Mouse (Mus musculus) retina, postnatal 1 day (tissue): Measurements from ENCODE around the gene Trim26.
"Not testable (repeated sequence)": the region's sequence is repeated elsewhere in the genome, so short reads cannot be mapped to it uniquely, and the experiment has no call there.

Experiments
- DNase-seq: peaks from one replicate; pipeline ENCODE4 v3.0.0-alpha.2; 2012

Gene Trim26

GRCm38 (mm10) chr17:36851627-36852026, 14.7 kb downstream of the Trim26 start:
- no peak for DNase-seq

- no peak for DNase-seq
Observed at GRCm38 (mm10) chr17:36855484-36855883, 18.6 kb downstream of the Trim26 start.

GRCm38 (mm10) chr17:36856236-36856635, 19.3 kb downstream of the Trim26 start:
- no peak for DNase-seq

GRCm38 (mm10) chr17:36858181-36858580, 21.2 kb downstream of the Trim26 start:
- DNase-seq: no peak

- no peak for DNase-seq
Observed at GRCm38 (mm10) chr17:36861680-36862079, 24.7 kb downstream of the Trim26 start.

- DNase-seq: peak; percentile 8
Observed at GRCm38 (mm10) chr17:36866719-36867527, 30.0 kb downstream of the Trim26 start, which contains the start of gene Trim15. Gene Trim15, minus strand, starts transcription at chr17:36867210.

GRCm38 (mm10) chr17:36868836-36869235, 31.9 kb downstream of the Trim26 start:
- DNase-seq: no peak

GRCm38 (mm10) chr17:36869284-36869954, 32.5 kb downstream of the Trim26 start, which contains the start of gene Trim10:
Gene Trim10, plus strand, starts transcription at chr17:36869574.
- DNase-seq: no peak

GRCm38 (mm10) chr17:36869955-36870810, 33.2 kb downstream of the Trim26 start:
- no peak for DNase-seq

GRCm38 (mm10) chr17:36874636-36875035, 37.7 kb downstream of the Trim26 start:
- no peak for DNase-seq

- no peak for DNase-seq
Observed at GRCm38 (mm10) chr17:36883350-36883749, 46.4 kb downstream of the Trim26 start.

GRCm38 (mm10) chr17:36885132-36885790, 48.3 kb downstream of the Trim26 start:
- no peak for DNase-seq

GRCm38 (mm10) chr17:36890073-36890903, 53.4 kb downstream of the Trim26 start, which contains the start of gene Trim40:
Gene Trim40, minus strand, starts transcription at chr17:36890123.
- no peak for DNase-seq

GRCm38 (mm10) chr17:36891496-36891895, 54.6 kb downstream of the Trim26 start:
- not testable (repeated sequence) for DNase-seq

GRCm38 (mm10) chr17:36892362-36892761, 55.4 kb downstream of the Trim26 start:
- peak; percentile 60 for DNase-seq

GRCm38 (mm10) chr17:36893387-36893786, 56.5 kb downstream of the Trim26 start:
- DNase-seq: no peak

- DNase-seq: peak; percentile 63
Observed at GRCm38 (mm10) chr17:36896583-36896982, 59.6 kb downstream of the Trim26 start.

- no peak for DNase-seq
Observed at GRCm38 (mm10) chr17:36897065-36897464, 60.1 kb downstream of the Trim26 start.

- DNase-seq: no peak
Observed at GRCm38 (mm10) chr17:36897552-36898205, 60.7 kb downstream of the Trim26 start, which contains the start of gene Trim31. Gene Trim31, plus strand, starts transcription at chr17:36898118.

GRCm38 (mm10) chr17:36899376-36899775, 62.4 kb downstream of the Trim26 start:
- no peak for DNase-seq

- DNase-seq: no peak
Observed at GRCm38 (mm10) chr17:36900001-36900400, 63.1 kb downstream of the Trim26 start.
